Mouse (Mus musculus) thymus, postnatal 4 days (tissue): ENCODE data around the gene Arpc2.
"Not testable (repeated sequence)": the region's sequence is repeated elsewhere in the genome, so short reads cannot be mapped to it uniquely, and the experiment has no call there.

Experiments used
- DNase-seq: peaks from one replicate; pipeline ENCODE4 v3.0.0; 2021

Gene Arpc2

GRCm38 (mm10) chr1:74284543-74285160 lies 48.8 kb downstream of the Arpc2 start, which contains the start of the genes Aamp and Pnkd:
Gene Aamp (minus strand): TSS chr1:74284738.
Gene Pnkd (plus strand): TSS chr1:74284930.
- peak; percentile 99 for DNase-seq

- no peak for DNase-seq
Measured at GRCm38 (mm10) chr1:74285212-74286010, 49.5 kb downstream of the Arpc2 start.

- DNase-seq, result not testable (repeated sequence)
Measured at GRCm38 (mm10) chr1:74286869-74287607, 51.2 kb downstream of the Arpc2 start.

- DNase-seq, result no peak
Measured at GRCm38 (mm10) chr1:74288327-74288726, 52.4 kb downstream of the Arpc2 start.

DNA sequence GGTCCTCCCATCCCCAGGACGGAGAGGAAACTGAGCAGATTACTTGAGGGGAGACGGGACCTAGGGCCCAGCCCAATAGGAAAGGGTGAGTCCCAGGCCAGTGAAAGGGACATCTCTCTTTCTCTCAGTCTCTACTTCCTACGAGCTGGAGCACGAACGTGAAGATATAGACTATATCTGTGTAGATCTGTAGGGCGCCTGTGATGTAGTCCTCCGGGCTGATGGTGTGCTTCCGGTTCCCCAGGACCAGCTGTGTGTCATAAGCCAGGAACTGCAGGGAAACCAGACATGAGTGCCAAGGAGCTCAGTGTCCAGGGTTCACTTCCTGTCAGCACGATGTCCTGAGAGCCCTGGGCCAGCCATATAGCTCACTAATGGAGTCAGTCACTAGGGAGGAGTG lies 53.4 kb downstream of the Arpc2 start:
- DNase-seq, result no peak

DNA sequence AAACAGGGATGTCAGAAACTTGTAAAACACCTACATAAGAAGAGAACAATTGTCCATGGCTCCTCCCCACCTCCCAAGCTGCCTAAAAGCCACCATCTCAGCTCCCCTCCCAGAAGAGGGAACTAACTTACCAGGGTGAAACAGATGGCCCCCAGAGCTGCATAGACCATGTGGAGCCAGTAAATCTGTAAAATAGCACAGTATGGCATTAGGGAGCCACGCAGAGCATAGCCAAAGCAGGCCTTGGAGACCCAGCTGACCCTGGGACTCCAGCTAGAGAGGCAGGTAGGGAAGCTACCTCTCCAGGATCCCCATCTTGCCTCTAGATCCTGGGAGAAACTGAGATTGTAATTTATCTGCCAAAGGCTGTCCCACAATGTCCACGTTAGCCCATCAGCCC lies 53.9 kb downstream of the Arpc2 start:
- no peak for DNase-seq

GRCm38 (mm10) chr1:74290141-74290540 lies 54.3 kb downstream of the Arpc2 start:
- no peak for DNase-seq

GRCm38 (mm10) chr1:74292331-74293020 lies 56.6 kb downstream of the Arpc2 start:
- no peak for DNase-seq

DNA sequence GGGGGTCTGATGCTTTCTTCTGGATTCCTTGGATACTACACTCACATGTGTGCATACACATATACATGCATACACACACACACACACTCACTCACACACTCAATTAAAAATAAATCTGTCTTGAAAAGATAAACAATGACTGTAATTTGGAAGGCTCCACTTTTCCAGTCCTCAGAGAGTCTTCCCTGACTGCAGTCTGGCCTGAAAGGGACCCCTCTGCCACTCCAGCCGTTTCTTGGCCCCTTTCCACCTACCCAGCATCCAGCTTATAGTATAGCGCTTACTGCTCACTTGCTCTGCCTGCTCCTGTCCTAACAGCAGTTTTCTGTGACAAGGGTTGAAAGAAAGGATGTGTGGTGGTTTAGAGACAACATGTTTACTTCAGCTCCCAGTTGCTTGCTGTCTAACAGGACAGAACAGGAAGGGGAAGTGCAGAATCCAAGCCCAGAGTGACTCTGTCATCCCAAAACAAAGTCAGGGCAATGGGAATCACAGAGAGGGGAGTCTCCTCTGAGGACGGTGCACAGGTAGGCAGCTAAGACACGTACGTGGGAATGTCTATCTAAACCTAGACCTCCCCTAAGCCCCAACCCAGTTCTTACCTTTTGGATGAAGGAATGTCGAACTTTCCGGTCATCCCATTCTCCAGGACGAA lies 57.5 kb downstream of the Arpc2 start:
- no peak for DNase-seq

- DNase-seq, result no peak
Measured at GRCm38 (mm10) chr1:74294090-74294643, 58.3 kb downstream of the Arpc2 start.

- DNase-seq, result no peak
Measured at GRCm38 (mm10) chr1:74294733-74295455, 59.0 kb downstream of the Arpc2 start.

DNA sequence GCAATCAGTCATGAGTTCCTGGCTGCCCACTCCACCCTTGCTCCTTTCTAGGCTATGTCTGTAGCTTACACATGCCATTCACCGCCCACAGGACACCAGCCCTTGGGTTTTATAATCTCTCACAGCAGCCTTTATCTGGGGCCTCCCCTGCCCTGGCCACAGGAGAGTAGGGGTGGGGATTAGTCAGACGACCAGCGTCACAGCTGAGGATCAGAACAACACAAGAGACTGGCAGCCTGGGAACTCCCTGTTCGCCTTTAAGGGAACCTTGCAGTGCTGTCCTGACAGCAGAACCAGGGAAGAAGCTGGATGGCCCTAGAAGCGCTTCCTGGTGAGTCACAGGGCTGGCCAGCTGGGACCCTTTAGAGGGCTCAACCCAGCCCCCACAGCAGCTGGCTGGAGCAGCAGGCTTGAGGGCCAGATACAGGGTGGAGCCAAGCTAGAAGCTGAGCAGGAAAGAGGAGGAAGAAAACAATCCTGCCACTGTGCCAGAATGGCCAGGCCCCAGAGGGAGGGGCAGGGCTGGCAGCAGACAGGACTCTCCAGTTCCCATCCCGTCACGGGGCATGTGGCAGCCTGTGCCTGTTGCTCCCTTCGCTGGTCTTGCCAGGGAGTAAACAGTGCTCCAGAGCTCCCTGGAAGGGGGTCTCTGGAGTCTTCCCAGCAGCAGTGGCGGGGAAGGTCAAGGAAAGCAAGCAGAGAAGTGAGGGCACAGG lies 59.7 kb downstream of the Arpc2 start:
- DNase-seq, result no peak

- DNase-seq, result no peak
Measured at GRCm38 (mm10) chr1:74296477-74296876, 60.6 kb downstream of the Arpc2 start.

- DNase-seq, result no peak
Measured at GRCm38 (mm10) chr1:74297269-74297668, 61.4 kb downstream of the Arpc2 start.

- no peak for DNase-seq
Measured at GRCm38 (mm10) chr1:74298157-74298750, 62.4 kb downstream of the Arpc2 start.

DNA sequence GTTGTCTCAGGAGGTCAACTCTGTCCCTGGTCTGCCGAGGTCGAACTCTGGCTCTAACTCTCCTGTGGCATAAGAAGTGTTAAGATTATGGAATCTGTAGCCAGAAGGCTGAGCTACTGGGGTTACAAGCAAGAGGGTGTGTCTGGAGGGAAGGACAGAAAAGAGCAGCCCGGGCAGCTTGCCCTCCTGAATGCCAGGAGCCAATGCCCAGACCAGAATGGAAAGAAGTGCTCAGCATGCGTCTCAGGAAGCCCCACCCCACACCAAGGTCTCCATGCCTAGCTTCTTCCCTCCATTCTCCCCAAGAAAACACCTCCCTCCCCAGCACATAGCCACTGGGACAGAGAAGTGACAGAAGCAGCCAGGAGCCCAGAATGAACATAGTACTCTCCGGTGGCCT lies 63.1 kb downstream of the Arpc2 start:
- DNase-seq, result no peak

DNA sequence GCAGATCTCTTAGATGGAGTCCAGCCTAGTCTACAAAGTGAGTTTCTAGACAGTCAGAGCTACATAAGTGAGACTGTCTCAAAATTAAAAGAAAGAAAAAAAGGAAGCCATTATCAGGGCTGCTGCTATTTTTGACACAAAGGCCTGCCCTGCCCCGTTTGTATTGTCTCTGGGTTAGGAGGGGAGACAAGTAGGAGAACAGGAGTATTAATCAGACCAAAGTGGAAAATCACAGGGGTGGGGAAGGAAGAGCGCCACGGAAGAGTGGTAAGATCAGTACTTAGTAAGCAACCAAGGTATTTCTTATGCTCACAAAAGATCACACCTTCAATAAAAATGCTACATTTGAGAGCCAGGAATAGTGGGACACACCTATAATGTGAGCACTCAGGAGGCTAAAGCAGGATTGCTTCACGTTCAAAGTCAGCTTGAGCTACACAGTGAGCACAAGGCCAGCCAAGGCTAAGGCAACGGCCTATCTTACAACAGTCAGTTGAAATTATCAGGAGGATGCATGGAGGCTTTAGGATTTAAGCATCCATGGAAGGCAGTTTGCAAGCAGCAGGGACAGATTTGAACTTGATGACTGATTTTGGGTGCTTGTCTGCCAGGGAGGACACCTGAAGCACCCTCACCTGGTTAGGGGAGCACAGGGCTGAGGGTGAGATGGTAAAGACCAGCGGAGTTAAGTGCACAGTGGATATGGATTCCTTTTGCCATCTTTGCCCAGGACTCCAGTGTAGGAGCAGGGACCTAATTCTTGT lies 64.6 kb downstream of the Arpc2 start:
- DNase-seq, result no peak

DNA sequence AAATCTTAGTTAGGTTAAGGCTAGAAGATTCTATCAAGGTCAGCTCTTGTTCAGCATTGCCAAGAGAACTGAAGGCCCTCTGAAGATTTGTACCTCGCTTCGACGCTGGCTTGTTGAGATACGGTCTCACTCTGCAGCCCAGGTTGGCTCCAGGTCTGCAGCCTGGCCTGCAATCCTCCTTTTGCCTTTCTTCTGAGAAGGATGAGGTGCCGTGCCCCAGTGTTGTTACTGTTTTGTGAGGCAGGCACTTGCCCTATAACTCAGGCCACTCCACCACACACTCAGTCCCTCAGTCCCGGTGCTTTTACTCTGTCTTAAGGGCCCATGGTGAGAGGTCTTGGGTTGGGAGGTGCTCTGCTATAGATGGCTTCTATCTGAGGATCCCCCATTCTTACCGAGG lies 66.3 kb downstream of the Arpc2 start:
- DNase-seq, result no peak

- no peak for DNase-seq
Measured at GRCm38 (mm10) chr1:74302835-74303234, 67.0 kb downstream of the Arpc2 start.
